ENCODE assay signal across 17 mouse cellular contexts in the genomic region with DNA sequence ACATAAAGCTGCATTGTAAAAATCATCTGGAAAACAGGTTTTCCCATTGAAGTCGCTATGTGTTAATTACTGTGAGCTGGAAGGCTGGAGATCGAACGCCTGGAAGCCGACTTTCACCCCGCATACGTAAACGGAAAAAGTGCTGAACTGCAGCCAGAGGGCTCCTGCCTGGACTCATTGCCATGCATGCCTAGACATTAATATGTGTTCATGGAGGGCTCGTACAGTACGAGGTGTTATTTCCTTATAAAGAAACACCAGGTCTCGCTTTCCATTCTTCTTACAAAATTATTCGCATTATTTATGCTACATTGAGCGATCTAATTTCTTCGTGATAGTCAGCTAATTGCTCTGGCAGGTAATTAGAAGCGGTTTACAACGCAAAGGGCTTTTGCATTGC. TPM values are rescaled to one million over a fixed set of nuclear protein-coding genes. Genes with fewer than 3 reads are reported as not detected.
DNase-seq lines count a peak whose midpoint lies in the region; ATAC-seq and TF ChIP-seq lines count a peak whose summit lies in the region.
"Had no signal": no experiment of that assay in that cellular context is flagged by ENCODE, and none has a peak within 500 bp of the region (broad histone marks: within the 10 kb centered on the region; RNA-seq: fewer than 3 reads in every experiment).

No protein-coding gene starts in this region.

- H3K9me3 ChIP-seq in lung, embryonic 14.5 days (ENCODE audit: low read depth, low read length) = no peaks in the 10 kb centered on the region
- H3K9me3 ChIP-seq in embryonic facial prominence, embryonic 15.5 days (replicated peaks) = no peaks in the 10 kb centered on the region
- H3K9me3 ChIP-seq in hindbrain, embryonic 14.5 days (ENCODE audit: control insufficient read depth, low read length) = no peaks in the 10 kb centered on the region
- H3K9me3 ChIP-seq: embryonic facial prominence, embryonic 13.5 days; heart, embryonic 15.5 days; kidney, embryonic 15.5 days; liver, embryonic 15.5 days had no signal

- peak; percentile 28 for DNase-seq in lung, embryonic 14.5 days
- no peak for DNase-seq in lung, postnatal 36 days
- no peak for DNase-seq in hindbrain, embryonic 14.5 days (ENCODE audit: low spot score)
- DNase-seq in Muller cell, postnatal 12 days (ENCODE audit: inconsistent ontology term) = no peak
- no peak for DNase-seq in thymus, postnatal 4 days
- DNase-seq: adrenal gland, adult 8-10 months; cerebellum, adult 9-10 months; heart, adult 11 months; layer of hippocampus, adult 9-11 months had no signal

- no peak overlapping the region for H3K27ac ChIP-seq in lung, embryonic 14.5 days (ENCODE audit: low read depth)
- no peak overlapping the region for H3K27ac ChIP-seq in embryonic facial prominence, embryonic 15.5 days (replicated peaks)
- no peak overlapping the region for H3K27ac ChIP-seq in hindbrain, embryonic 14.5 days
- peak overlapping the region; percentile 70 for H3K27ac ChIP-seq in olfactory bulb, adult 2 months (ENCODE audit: insufficient read depth, low read depth, low read length)
- H3K27ac ChIP-seq: embryonic facial prominence, embryonic 13.5 days; heart, embryonic 15.5 days; kidney, embryonic 15.5 days; liver, embryonic 15.5 days had no signal

- H3K4me2 ChIP-seq in lung, embryonic 14.5 days = no peak overlapping the region
- H3K4me2 ChIP-seq in embryonic facial prominence, embryonic 15.5 days (replicated peaks) = no peak overlapping the region
- H3K4me2 ChIP-seq in hindbrain, embryonic 14.5 days (replicated peaks) = peak overlapping the region; percentile 19; the same call in 1 of the 2 replicates
- H3K4me2 ChIP-seq: embryonic facial prominence, embryonic 13.5 days; heart, embryonic 15.5 days; kidney, embryonic 15.5 days; liver, embryonic 15.5 days had no signal

- H3K4me3 ChIP-seq in lung, embryonic 14.5 days (ENCODE audit: low read depth, low read length) = no peak overlapping the region
- H3K4me3 ChIP-seq in embryonic facial prominence, embryonic 15.5 days (replicated peaks) = no peak overlapping the region
- no peak overlapping the region for H3K4me3 ChIP-seq in hindbrain, embryonic 14.5 days (replicated peaks; ENCODE audit: low read length)
- no peak overlapping the region for H3K4me3 ChIP-seq in olfactory bulb, adult 2 months (ENCODE audit: insufficient read depth, low read depth, low read length)
- H3K4me3 ChIP-seq: embryonic facial prominence, embryonic 13.5 days; heart, embryonic 15.5 days; kidney, embryonic 15.5 days; liver, embryonic 15.5 days had no signal

- no peak for ATAC-seq in lung, embryonic 14.5 days (ENCODE audit: insufficient read depth)
- ATAC-seq in embryonic facial prominence, embryonic 15.5 days (ENCODE audit: insufficient number of reproducible peaks, low FRiP score, low TSS enrichment, low read depth) = peak; percentile 47; the same call in 1 of the 2 replicates
- no peak for ATAC-seq in hindbrain, embryonic 14.5 days (ENCODE audit: low FRiP score)
- ATAC-seq in CD4-positive, CD25-positive, alpha-beta regulatory T cell, adult 4 months = no peak
- ATAC-seq: inflammation-experienced regulatory T-cells, adult 6 months had no signal

- H3K9ac ChIP-seq in lung, embryonic 14.5 days = no peak overlapping the region
- no peak overlapping the region for H3K9ac ChIP-seq in embryonic facial prominence, embryonic 15.5 days
- H3K9ac ChIP-seq in hindbrain, embryonic 14.5 days = no peak overlapping the region
- H3K9ac ChIP-seq: embryonic facial prominence, embryonic 13.5 days; heart, embryonic 15.5 days; kidney, embryonic 15.5 days; liver, embryonic 15.5 days had no signal

- TF ChIP-seq POLR2A in olfactory bulb, adult 2 months (IDR thresholded peaks at IDR 0.05; ENCODE audit: insufficient read depth, low read depth, low read length) = no peak

- TF ChIP-seq CTCF in lung, embryonic 14.5 days (IDR thresholded peaks at IDR 0.05; ENCODE audit: low read depth) = no peak
- no peak for TF ChIP-seq CTCF in olfactory bulb, adult 2 months (IDR thresholded peaks at IDR 0.05; ENCODE audit: insufficient read depth, low read depth, low read length)

- H3K4me1 ChIP-seq in lung, embryonic 14.5 days (ENCODE audit: insufficient read depth) = no peaks in the 10 kb centered on the region
- H3K4me1 ChIP-seq in embryonic facial prominence, embryonic 15.5 days = peaks cover 17% of the 10 kb centered on the region
- H3K4me1 ChIP-seq in hindbrain, embryonic 14.5 days (replicated peaks; ENCODE audit: control insufficient read depth, insufficient read depth, low read length) = peaks cover 9% of the 10 kb centered on the region
- H3K4me1 ChIP-seq in olfactory bulb, adult 2 months (ENCODE audit: control insufficient read depth, insufficient read depth, low read length) = peaks cover 4% of the 10 kb centered on the region; the same call in 1 of the 2 replicates
- H3K4me1 ChIP-seq: liver, embryonic 15.5 days had no signal

- H3K27me3 ChIP-seq in lung, embryonic 14.5 days (ENCODE audit: insufficient read depth, low read length) = peaks cover 96% of the 10 kb centered on the region
- H3K27me3 ChIP-seq in embryonic facial prominence, embryonic 15.5 days = peaks cover 85% of the 10 kb centered on the region
- peaks cover 96% of the 10 kb centered on the region for H3K27me3 ChIP-seq in hindbrain, embryonic 14.5 days (ENCODE audit: control insufficient read depth, insufficient read depth, low read length)

- H3K36me3 ChIP-seq in lung, embryonic 14.5 days (ENCODE audit: insufficient read depth) = no peaks in the 10 kb centered on the region
- H3K36me3 ChIP-seq in embryonic facial prominence, embryonic 15.5 days = no peaks in the 10 kb centered on the region
- no peaks in the 10 kb centered on the region for H3K36me3 ChIP-seq in hindbrain, embryonic 14.5 days (replicated peaks; ENCODE audit: control insufficient read depth, insufficient read depth)
- H3K36me3 ChIP-seq: embryonic facial prominence, embryonic 13.5 days; heart, embryonic 15.5 days; kidney, embryonic 15.5 days; liver, embryonic 15.5 days had no signal

- WGBS in lung, embryonic 14.5 days = 3% methylated on average over 15 of the region's 15 CpGs
- WGBS in embryonic facial prominence, embryonic 15.5 days = 3% methylated on average over 15 of the region's 15 CpGs
- 1% methylated on average over 15 of the region's 15 CpGs for WGBS in hindbrain, embryonic 14.5 days
- WGBS in olfactory bulb, adult 2 months = 12% methylated on average over 15 of the region's 15 CpGs

RNA-seq across cellular contexts. Expression of gene Sp8, which starts 5.8 kb away (rescaled TPM):
- not detected in 2 replicates for polyA plus RNA-seq in lung, embryonic 14.5 days (2014; fragmentation: Nextera tagmentation; extraction: Ambion mirVana)
- polyA plus RNA-seq in embryonic facial prominence, embryonic 15.5 days (2015; fragmentation: Nextera tagmentation; extraction: Ambion mirVana) = 4.0 and 4.8 TPM in 2 replicates
- polyA plus RNA-seq in hindbrain, embryonic 14.5 days (2014; fragmentation: Nextera tagmentation; extraction: Ambion mirVana) = 3.3 TPM in 2 replicates
- not detected in 2 replicates for polyA plus RNA-seq in olfactory bulb, adult 2 months (2012; ENCODE audit: insufficient read depth, insufficient read length, low replicate concordance, missing spikeins)
- polyA plus RNA-seq in CD4-positive, CD25-positive, alpha-beta regulatory T cell, adult 4 months (2017; shearing (Covaris generic)) = not detected
- polyA plus RNA-seq: heart, embryonic 15.5 days; inflammation-experienced regulatory T-cells, adult 6 months; kidney, embryonic 15.5 days; liver, embryonic 15.5 days had no signal
